Mouse (Mus musculus): ENCODE data around the gene Nup85. TPM values are rescaled to one million over a fixed set of nuclear protein-coding genes. Genes with fewer than 3 reads are reported as not detected.

Gene Nup85
- total RNA-seq, 4 experiments from 2014 or later = 47.0 to 64.9 (median 53.1) TPM

DNA sequence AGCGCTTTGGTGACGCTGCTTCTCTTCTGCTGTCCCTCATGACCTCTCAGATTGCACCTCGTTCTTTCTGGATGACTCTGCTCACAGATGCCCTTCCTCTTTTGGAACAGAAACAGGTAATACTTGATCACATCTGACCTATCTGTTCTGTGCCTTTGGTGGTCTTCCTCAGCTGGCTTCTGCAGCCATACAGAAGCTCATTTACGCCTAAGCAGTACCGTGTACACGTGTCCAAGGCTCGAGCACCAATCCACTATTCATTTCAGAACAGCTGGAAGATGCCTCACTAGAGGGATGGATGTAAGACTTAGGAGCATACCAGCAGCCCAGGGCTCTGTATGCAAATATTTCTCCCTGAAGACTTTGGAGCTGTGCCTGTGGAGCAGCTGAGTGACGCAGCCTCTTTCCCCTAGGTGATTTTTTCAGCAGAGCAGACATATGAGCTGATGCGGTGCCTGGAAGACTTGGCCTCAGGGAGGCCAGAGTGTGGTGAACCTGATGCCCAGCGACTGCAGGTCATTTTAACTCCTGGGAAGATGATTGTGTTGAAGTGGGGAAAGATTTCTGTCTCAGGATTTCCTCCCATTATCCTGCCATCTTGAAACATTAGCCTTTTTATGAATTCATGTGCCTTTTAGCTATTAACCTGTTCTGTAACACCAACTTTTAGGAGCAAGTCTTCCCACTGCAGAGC lies 18.8 kb downstream of the Nup85 start:
- DNase-seq (ENCODE audit: low spot score in 2 of 2) = no peak

DNA sequence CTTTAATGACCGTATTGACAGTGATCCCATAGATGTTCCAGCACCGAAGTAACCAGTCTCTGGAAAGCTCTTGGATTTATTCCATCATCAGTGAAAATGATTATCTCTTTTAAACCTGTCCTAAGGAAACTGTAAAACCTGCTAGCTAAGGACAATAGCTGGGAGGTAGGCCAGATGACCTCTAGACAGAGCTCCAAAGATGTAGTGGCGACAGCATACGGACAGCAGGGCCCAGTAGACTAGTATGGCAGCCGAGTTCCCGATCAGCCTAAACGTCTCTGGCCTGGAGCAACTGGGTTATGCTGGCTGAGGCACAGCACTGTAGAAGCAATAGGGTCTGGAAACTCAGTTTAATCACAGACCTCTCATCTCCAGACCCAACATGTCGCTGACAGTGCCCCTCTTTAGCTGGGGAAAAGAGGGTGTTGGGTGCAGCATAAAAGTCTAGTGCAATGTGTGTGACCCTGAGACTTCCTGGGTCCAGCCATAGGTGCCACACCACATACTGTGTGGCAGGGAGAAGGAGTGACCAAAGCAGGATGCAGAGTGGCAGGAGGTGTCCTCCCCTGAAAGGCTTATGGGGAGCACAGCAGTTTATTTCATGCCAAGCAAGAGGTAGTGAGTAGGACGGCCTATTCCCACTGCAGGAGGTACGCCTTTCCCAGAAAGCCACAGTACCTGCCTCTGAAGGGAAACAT lies 20.3 kb downstream of the Nup85 start:
- no peak for DNase-seq (ENCODE audit: low spot score in 2 of 2)

DNA sequence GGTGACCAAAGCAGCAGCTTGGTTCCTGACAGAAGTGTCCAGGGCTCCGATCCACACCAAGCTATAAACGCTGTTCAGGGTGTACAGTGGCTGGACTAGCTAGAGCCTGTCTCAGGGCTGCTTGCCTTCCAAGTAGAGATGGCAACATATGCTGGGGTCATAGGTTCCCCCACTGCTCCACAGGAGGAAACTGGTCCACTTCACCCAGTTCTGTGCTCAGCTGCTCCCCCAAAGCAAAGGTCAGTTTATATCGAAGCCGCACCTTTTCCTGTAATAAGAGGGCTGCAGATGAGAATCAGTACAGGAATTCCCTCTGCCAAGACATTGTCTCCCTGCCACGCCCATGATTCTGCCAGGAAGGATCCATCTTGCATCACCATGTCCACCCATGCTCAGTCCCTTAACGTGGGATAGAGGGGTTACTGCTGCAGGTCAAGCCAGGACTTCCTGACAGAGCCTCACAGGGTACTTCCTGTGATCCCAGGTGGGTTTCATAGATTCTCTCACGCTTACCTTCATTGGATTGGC lies 21.4 kb downstream of the Nup85 start:
- no peak for DNase-seq (ENCODE audit: low spot score in 2 of 2)

DNA sequence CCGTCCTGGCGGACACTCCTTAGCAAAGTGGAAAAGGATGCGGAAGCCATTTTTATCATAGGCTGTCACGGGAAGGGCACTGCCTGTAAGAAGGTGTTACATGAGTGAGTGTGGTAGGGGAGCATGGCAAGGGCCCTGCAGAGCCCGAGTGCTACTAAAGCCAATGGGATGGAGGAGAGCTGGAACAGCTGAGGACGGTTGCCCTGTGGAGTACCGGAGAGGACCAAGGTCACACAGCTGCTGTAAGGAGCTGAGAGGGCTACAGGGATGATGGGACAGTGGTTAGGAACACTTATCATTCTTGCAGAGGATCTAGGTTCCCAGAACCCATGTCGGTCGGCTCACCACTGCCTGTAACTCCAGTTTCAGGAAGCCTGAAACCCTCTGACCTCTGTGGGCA lies 22.2 kb downstream of the Nup85 start:
- DNase-seq (ENCODE audit: low spot score in 2 of 2) = no peak

DNA sequence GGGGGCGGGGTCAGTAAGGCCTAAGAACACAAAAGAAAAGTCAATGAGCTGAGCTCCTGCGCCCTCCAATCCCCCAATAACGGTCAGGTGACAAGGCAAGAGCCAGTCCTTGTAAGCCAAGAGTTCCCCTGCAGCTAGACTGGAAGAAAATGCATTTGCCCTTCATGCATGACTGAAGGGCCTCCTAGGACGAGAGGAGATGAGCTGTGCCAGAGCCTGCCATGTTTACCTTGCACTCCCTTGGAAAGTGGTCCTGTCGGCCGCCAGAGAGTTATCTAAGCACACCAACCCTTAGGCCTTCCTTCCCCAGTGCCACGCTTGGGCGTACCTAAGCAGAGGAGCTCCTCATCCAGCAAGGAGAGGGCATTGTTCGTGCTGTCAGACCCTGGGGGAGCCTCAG lies 23.8 kb downstream of the Nup85 start:
- no peak for DNase-seq (ENCODE audit: low spot score in 2 of 2)

DNA sequence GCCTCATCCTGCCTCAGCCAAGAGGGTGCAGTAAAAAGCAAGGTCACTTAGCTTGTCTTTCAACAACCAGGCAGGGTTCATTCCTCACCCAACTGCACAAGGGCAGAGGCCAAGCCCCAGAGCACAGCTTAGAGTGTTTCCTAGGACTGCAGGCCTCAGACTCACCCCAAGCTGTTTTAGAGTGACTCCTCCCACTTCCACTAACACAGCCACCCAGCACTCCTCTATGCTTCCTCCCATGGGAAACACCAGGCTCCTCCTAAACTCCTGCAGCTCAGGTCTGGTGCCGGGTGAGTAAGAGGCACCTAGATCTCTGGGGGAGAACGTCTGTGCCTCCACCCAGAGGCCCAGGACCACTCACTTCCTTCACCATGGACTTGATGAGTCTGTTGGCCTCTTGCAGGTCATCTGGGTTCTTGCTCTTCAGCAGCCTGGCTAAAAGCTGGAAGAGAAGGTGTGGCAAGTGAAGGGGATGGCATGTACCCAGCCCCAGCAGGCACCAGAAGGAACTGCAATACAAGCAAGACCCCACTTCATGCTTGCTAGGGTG lies 26.4 kb downstream of the Nup85 start:
- no peak for DNase-seq (ENCODE audit: low spot score in 2 of 2)

DNA sequence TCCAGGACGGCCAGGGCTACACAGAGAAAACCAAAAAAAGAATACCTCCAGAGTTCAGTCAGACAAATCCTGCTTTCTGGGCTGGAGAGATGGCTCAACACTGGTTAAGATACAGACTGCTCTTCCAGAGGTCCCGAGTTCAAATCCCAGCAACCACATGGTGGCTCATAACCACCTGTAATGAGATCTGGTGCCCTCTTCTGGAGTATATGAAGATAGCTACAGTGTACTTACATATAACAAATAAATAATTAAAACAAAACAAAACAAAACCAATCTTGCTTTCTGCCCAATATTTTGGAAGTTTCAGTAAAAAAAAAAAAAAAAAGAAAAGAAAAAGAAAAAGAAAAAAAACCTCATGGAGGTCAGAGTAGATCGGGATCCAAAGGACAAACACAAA lies 31.0 kb downstream of the Nup85 start:
- DNase-seq (ENCODE audit: low spot score in 2 of 2) = no peak

DNA sequence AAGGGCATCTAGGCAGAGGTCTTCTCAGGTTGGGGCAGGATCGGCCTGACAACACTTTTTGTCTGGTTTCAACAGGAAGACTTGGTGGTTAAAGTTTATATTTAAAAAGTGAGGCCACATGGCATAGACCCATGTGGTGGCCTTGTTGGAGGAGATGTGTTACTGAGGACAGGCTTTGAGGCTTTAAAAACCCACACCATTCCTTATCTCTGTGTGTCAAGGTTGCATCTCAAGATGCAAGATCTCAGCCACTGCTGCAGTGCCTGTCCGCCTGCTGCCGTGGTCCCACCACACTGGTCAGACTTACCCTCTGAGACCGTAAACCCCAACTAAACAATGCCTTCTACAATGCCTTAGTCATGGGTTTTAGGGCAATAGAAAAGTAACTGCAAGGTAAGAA lies 34.1 kb downstream of the Nup85 start:
- DNase-seq (ENCODE audit: low spot score in 2 of 2) = no peak

DNA sequence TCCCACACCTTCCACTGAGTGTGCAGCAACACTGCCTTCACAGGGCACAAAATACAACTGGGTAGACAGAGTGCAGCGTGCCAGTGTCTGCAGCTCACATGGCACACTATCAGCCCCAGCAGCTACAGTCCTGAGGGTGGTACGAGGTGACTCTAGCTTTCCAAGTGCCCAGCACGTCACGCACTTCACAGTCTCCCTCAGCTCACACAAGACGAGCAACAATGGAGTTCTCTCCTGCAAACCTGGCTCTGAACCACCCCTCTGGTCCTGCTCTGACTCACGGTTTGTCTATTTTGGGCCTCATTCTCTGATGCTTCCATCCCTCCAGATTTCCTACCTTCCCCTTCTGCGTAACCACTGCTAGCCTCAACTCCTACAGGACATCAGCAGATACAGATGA lies 35.5 kb downstream of the Nup85 start:
- DNase-seq (ENCODE audit: low spot score in 2 of 2) = no peak

DNA sequence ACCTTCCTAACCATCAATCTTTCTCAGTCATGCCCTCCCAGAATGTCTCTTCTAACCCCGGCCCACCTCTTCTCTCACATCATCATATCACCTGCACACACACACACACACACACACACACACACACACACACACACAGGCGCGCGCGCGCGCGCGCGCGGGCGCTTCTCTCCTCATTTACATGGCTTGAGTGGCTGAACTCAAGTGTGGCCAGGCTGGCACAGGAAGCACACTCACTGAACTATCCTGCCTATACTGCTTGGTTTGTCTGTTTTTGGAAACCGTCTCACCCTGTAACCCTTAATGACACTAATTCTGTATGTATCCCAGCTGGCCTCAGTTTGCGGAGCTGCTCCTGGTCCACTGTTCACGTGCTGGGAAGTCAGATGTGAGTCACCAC lies 36.5 kb downstream of the Nup85 start:
- no peak for DNase-seq (ENCODE audit: low spot score in 2 of 2)

DNA sequence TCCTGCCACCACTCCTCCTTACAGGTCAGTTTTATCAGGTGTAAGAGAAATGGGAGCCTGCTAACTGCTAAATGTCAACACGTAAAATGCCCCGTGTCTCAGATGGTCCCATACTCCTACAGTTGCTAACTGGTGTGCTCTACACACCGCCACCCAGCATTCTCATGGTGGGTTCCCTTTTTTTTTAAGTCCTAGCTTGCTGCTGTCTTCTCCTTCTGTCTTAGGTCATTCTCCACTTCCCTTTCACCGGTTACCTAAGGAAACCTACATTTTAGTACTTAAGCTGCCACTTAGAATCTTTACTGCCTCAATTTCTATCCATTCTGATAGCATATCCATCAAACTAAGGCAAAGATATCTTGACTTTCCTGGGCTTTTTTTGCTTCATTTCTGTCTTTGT lies 36.9 kb downstream of the Nup85 start:
- no peak for DNase-seq (ENCODE audit: low spot score in 2 of 2)

DNA sequence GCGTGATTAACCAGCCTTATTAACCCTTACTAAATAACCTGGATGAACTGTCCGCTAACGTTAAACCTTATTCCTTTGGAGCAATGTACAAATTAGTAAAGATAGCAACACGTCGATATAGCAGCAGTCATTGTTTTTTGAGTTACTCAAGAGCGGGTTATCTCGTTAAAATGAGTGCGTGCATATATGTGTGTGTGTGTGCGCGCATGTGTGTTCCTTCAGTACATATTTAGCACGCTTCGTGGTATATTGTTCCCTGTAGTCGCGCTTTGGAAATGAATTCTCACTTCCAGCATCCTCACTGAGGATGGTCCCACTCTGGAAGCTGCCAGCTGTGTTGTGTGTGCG lies 38.9 kb downstream of the Nup85 start:
- no peak for DNase-seq (ENCODE audit: low spot score in 2 of 2)

DNA sequence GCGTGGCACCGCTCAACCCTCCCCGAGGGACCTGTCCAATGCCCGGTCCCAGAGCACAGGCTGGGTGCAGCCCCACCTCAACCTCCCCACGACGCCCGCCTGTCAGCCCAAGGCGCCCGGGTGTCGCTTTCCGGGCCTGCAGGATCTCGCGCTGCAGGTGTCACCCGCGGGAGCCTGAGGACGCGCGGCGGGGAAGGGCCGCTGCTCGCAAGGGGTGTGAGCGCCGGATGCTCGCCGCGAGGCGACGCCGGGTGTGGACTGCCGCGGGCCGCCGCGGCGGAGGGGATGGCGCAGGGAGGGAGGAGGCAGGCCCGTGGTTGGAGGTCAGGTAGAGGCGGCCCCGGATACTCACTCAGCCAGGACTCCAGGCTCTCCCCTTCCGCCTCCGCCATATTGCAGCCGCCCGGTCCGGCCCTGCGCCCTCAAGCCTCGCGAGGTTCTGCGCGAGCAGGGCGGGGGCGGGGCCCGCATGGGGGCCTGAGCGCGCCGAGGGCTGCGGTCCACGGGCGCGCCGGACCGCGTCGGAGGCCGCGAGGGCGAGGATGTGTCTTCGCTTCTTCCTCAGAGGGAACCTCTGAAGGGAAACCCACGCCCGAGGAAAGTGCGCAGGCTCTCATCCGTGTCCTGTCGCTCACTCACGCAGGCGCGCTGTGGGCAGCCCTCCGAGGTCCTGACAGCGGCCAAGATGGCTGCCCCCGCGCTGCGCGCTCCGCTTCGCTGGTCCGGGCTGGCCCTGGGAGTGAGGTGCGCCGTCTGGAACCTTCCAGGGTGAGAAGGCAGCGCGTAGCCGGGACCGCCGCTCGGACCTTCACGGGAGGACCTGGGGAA lies 39.5 kb downstream of the Nup85 start, which contains the start of the genes Mrps7 and Gga3:
TSS of gene Mrps7 (plus strand) at position 450 of the 828 bp plus-strand sequence.
TSS of gene Gga3 (minus strand) at position 576 of the 828 bp plus-strand sequence.
- peak; percentile 79 to 83 for DNase-seq (ENCODE audit: low spot score in 2 of 2)

DNA sequence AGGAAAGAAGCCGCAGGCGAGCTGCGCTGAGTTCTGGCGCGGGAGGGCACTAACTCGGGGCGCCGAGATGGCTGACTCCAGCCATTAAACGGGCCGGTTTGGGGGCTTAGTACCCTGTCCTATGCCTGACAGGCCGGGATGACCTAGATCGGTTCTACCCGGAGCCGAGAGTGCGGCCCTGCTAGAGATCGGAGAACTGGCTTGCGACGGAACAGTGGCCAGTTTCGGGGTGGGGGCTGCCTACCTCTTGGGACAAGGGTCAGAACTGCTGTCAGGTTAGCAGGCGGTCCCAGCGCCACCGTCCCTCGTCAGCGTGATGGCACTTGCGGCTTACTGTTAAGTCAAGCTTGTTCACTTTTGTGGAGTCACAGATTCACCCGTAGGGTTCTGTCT lies 40.1 kb downstream of the Nup85 start:
- no peak for DNase-seq (ENCODE audit: low spot score in 2 of 2)

DNA sequence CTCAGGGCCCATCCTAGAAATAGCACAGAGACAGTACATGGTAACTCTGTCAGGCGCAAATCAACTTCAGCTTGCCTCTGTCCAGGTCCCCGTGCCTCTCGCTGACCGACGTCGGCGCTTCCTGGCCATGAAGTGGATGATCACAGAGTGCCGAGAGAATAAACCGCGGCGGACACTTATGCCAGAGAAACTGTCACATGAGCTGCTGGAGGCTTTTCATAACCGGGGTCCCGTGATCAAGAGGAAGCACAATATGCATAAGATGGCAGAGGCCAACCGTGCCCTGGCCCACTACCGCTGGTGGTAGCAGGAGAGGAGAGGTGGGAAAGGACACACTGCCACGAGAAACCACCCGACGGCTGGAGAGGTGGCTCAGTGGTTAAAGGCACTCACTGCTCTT lies 42.5 kb downstream of the Nup85 start:
- no peak for DNase-seq (ENCODE audit: low spot score in 2 of 2)

DNA sequence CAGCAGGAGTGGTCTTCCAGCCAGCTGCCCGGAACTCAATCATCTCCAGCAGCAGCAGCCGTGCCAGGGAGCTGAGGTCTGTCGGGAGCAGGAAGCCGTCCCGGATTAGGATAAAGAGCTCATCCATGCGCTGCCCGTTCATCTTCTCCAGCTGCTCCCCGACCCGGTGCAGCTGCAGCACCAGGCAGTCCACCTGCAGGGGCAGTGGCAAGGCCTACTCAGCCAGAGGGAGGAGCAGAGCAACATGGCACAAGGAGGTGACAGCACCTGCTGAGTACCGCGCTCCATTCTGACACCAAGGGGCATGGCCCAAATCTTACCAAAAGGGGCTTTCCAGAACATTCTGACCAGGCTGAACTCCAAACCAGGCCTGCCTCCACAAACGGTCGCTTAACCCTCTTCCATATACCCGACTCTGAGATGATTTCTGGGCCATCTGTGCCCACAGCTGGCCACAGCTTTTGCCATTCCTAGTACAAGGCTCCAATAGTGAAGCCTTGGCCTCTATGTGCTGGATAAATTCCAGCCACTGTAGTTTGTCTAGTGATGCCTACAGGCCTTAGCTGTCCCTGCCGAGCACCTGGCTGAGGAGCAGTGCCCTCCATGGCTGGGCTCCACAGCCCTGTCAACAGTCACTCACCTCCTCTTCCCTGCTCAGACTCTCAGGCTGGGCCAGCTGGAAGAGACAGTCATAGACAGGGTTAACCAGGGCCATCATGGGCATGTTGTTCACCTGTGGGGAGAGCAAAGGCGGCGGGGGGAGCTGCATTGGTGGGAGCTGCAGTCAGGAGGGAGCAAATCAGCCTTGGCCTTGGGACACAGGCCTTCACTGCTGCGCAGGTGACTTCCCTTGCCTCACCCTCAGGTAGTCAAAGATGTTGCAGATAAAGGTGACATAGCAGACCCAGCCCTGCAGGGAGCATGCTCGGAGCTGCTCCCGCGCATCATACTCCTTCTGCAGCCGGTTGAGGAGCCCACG lies 44.5 kb downstream of the Nup85 start:
- DNase-seq (ENCODE audit: low spot score in 2 of 2) = no peak

DNA sequence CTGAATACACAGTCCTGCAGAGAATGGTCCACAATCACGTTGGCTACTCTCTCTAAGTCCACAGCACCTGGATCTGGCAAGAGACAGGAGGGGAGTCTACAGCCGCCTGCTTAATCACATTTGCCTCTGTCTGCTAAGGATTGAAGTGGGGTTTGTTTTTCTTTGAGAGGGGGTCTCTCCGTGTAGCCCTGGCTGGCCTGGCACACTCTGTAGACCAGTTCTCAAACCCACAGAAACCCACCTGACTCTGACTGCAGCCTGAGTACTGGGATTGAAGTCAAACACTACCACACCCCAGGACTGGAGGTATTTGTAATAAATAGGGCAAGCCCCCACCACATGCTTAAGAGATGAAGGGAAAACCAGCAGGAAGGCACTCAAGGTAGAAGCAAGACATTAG lies 45.3 kb downstream of the Nup85 start:
- DNase-seq (ENCODE audit: low spot score in 2 of 2) = no peak

DNA sequence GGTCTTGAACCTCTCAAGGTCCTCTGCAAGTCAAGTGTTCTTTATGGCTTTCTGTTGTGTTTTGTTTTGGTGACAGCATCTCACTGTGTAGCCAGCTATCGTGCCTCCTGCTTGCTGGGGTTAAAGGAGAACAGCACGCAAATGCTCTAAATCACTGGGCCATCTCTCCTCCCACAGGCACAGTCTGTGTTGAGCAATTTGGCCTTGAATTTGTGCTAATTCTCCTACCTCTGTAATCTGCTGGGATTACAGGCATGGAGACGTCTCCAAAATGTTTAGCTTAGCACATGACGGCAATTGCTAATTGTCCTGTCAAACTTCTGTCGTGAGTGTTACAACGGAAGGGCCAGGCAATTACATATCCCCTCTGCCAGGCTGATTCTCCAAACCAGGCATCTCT lies 46.9 kb downstream of the Nup85 start:
- DNase-seq (ENCODE audit: low spot score in 2 of 2) = no peak

DNA sequence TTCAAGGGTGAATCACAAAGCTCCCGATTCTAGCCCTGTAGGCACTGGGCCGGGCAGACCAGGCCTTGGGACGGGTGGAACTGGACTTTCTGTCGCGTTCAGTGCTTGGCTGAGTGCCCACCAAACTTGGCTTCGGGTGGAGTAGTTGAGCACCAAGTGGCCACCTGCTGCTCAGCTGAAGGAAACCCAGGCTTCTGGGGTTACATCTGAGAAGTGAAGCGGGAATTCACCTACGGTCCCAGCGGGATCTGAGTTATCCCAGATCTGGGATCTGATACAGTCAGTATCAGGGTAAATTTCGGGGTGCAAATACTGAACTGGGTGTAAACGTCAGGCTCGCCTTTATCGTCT lies 47.8 kb downstream of the Nup85 start:
- peak; percentile 59 to 61 for DNase-seq (ENCODE audit: low spot score in 2 of 2)

DNA sequence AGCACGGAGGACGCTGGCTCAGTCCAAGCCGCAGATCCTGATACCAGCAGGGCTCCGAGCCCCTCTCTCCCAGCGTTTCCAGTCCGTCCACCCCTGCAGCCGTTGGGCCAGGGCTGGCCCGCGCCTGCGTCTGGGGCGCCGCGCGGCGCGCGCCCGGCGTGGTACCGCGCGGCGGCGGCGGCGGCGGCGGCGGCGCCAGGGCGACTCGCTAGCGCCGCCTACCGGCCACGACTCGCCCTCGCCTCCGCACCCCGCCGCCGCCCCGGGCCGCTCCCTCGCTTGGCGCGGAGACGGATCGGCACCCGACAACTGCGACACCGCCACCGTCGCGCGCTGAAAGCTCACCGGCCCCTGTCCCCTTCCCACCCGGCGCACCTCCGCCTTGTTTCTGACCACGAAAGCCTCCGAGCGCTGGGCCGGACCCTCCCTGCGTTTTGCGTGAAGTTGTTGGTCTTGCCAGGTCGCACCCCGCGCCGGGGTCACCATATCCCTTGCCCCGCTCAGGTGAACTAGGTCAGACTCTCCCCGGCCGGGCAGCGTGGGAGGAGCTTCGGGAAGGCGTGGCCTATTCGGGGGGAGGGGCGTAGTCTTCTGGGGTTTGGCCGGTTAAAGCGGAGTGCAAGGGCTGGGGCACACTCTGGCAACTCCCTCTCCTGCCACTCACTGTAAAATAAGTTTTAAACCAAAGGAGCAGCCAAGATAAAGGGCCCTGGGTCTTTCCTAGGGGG lies 48.3 kb downstream of the Nup85 start, which contains the start of gene Mif4gd:
TSS of gene Mif4gd (minus strand) at position 560 of the 728 bp plus-strand sequence.
- DNase-seq (ENCODE audit: low spot score in 2 of 2) = peak; percentile 68 to 77
